ENCODE assay signal across 9 mouse cellular contexts in the genomic region with DNA sequence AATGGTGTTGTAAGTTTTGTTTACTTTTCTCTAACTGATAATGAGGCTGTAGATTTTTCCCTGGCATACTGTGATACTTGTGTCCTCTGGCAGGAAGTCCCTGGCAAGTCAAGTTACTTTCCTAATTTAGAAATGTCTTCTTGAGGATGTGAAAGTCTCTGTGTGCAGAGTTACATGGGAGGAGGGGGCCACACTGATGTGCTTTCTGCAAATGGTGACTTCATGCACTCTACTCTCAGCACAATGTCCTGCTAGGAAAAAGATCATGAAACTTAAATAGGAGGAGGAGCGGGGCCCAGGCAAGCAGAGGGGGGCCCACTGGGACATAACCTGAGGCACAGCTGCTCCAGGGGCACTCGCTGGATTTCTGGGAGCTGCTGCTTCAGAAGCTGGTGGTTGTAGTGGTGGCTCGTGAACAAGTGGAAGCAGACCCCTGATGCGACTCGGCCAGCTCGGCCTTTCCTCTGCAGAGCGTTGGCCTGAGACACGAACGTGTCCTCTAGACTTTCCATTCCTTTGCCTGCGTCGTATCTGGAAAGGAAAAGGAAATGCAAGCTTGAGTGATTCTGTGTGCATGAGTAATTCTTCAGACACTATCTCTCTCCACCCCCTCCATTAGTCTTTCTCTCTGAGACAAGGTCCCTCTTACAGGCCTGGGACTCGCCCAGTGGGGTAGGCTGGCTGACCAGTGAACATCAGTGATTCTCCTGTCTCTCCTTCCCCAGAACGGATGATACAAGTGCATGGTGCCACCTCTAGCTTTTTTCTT. TPM values are rescaled to one million over a fixed set of nuclear protein-coding genes. Genes with fewer than 3 reads are reported as not detected.
DNase-seq lines count a peak whose midpoint lies in the region; ATAC-seq and TF ChIP-seq lines count a peak whose summit lies in the region.
"Had no signal": no experiment of that assay in that cellular context is flagged by ENCODE, and none has a peak within 500 bp of the region (broad histone marks: within the 10 kb centered on the region; RNA-seq: fewer than 3 reads in every experiment).

No protein-coding gene starts in this region.

- peak overlapping the region; percentile 35; the same call in 1 of the 2 replicates for H3K27ac ChIP-seq in brown adipose tissue, adult 24 weeks (replicated peaks; ENCODE audit: low read depth, low read length)
- peak overlapping the region; percentile 77 for H3K27ac ChIP-seq in liver, embryonic 12.5 days
- peak overlapping the region; percentile 5; the same call in 1 of the 2 replicates for H3K27ac ChIP-seq in small intestine, adult 2 months (ENCODE audit: insufficient read depth, low read depth, low read length)
- no peak overlapping the region for H3K27ac ChIP-seq in midbrain, embryonic 14.5 days (replicated peaks; ENCODE audit: low read depth, low read length)
- H3K27ac ChIP-seq: neural tube, embryonic 15.5 days had no signal

- H3K36me3 ChIP-seq in liver, embryonic 12.5 days, result peaks cover 91% of the 10 kb centered on the region
- H3K36me3 ChIP-seq in small intestine, adult 2 months (ENCODE audit: control insufficient read depth, insufficient read depth, low read length), result peaks cover 60% of the 10 kb centered on the region
- H3K36me3 ChIP-seq in midbrain, embryonic 14.5 days (ENCODE audit: control insufficient read depth, insufficient read depth, low read length), result peaks cover 98% of the 10 kb centered on the region

- no peak for TF ChIP-seq POLR2A in small intestine, adult 2 months (IDR thresholded peaks at IDR 0.05; ENCODE audit: low read depth, low read length)

- no peak overlapping the region for H3K4me3 ChIP-seq in brown adipose tissue, adult 24 weeks (ENCODE audit: insufficient read depth, low read depth, low read length)
- no peak overlapping the region for H3K4me3 ChIP-seq in liver, embryonic 12.5 days
- no peak overlapping the region for H3K4me3 ChIP-seq in small intestine, adult 2 months (ENCODE audit: low read depth, low read length)
- H3K4me3 ChIP-seq in midbrain, embryonic 14.5 days (replicated peaks; ENCODE audit: low read depth, low read length), result no peak overlapping the region
- H3K4me3 ChIP-seq: neural tube, embryonic 15.5 days had no signal

- DNase-seq in layer of hippocampus, adult 11-12 months (ENCODE audit: low spot score), result peak; percentile 26
- DNase-seq in layer of hippocampus, adult 18-20 months (ENCODE audit: low spot score in 2 of 2), result no peak
- no peak for DNase-seq in midbrain, embryonic 14.5 days
- no peak for DNase-seq in yolk sac, embryonic 10.5 days (ENCODE audit: low spot score)

- H3K9me3 ChIP-seq in liver, embryonic 12.5 days (replicated peaks), result 0 out of 2 replicates have a peak, but pooled peaks cover 4% of the 10 kb centered on the region
- H3K9me3 ChIP-seq in midbrain, embryonic 14.5 days (ENCODE audit: control insufficient read depth, low read length), result no peaks in the 10 kb centered on the region
- H3K9me3 ChIP-seq: neural tube, embryonic 15.5 days had no signal

- TF ChIP-seq CTCF in small intestine, adult 2 months (IDR thresholded peaks at IDR 0.05; ENCODE audit: extremely low read depth, insufficient read length, insufficient replicate concordance, low read depth, low read length), result no peak

- 0 out of 2 replicates have a peak overlapping the region, but pooled peaks have one; percentile 10 for H3K4me2 ChIP-seq in liver, embryonic 12.5 days
- no peak overlapping the region for H3K4me2 ChIP-seq in midbrain, embryonic 14.5 days (ENCODE audit: low read length)
- H3K4me2 ChIP-seq: neural tube, embryonic 15.5 days had no signal

- no peak overlapping the region for H3K9ac ChIP-seq in liver, embryonic 12.5 days
- no peak overlapping the region for H3K9ac ChIP-seq in midbrain, embryonic 14.5 days (replicated peaks; ENCODE audit: low read length)
- H3K9ac ChIP-seq: neural tube, embryonic 15.5 days had no signal

- H3K4me1 ChIP-seq in brown adipose tissue, adult 24 weeks (ENCODE audit: control insufficient read depth, insufficient read depth, insufficient read length, low read length), result no peaks in the 10 kb centered on the region
- H3K4me1 ChIP-seq in liver, embryonic 12.5 days, result peaks cover 9% of the 10 kb centered on the region
- peaks cover 5% of the 10 kb centered on the region for H3K4me1 ChIP-seq in small intestine, adult 2 months (ENCODE audit: control insufficient read depth, insufficient read depth, insufficient read length, low read length)
- H3K4me1 ChIP-seq in midbrain, embryonic 14.5 days (ENCODE audit: control insufficient read depth, insufficient read depth, low read length), result no peaks in the 10 kb centered on the region
- H3K4me1 ChIP-seq: neural tube, embryonic 15.5 days had no signal

- 71% methylated on average over 13 of the region's 13 CpGs for WGBS in liver, embryonic 12.5 days (ENCODE audit: insufficient replicate concordance)
- WGBS in small intestine, adult 2 months, result 85% methylated on average over 13 of the region's 13 CpGs
- 75% methylated on average over 13 of the region's 13 CpGs for WGBS in midbrain, embryonic 14.5 days

- ATAC-seq in liver, embryonic 12.5 days, result 0 out of 2 replicates have a peak, but pooled peaks have one; percentile 37
- ATAC-seq in midbrain, embryonic 14.5 days (ENCODE audit: low FRiP score, low TSS enrichment), result no peak

- no peaks in the 10 kb centered on the region for H3K27me3 ChIP-seq in liver, embryonic 12.5 days (replicated peaks)
- no peaks in the 10 kb centered on the region for H3K27me3 ChIP-seq in small intestine, adult 2 months (ENCODE audit: control insufficient read depth, insufficient read depth, low read length)
- no peaks in the 10 kb centered on the region for H3K27me3 ChIP-seq in midbrain, embryonic 14.5 days (ENCODE audit: control insufficient read depth, insufficient read depth, low read length)
- H3K27me3 ChIP-seq: neural tube, embryonic 15.5 days had no signal

RNA-seq across cellular contexts. Expression of gene Gemin6, which starts 28.7 kb away (rescaled TPM):
- total RNA-seq in layer of hippocampus, adult 18-20 months (2021), result 1 to 10 TPM; 6.1 to 6.4 TPM
- 4.9 and 8.4 TPM in 2 replicates for polyA plus RNA-seq in brown adipose tissue, adult 24 weeks (2012; ENCODE audit: insufficient read depth, insufficient read length, missing spikeins)
- polyA plus RNA-seq in liver, embryonic 12.5 days (2016; fragmentation: Nextera tagmentation; extraction: Ambion mirVana), result 46.3 and 47.9 TPM in 2 replicates
- 0.62 and 1.2 TPM in 2 replicates for polyA plus RNA-seq in small intestine, adult 2 months (2012; rRNA removed)
- polyA plus RNA-seq in midbrain, embryonic 14.5 days (2014; fragmentation: Nextera tagmentation; extraction: Ambion mirVana), result 19.4 and 20.8 TPM in 2 replicates

RNA-seq across cellular contexts. Expression of gene Morn2, which starts 37.1 kb away (rescaled TPM):
- 10 to 100 TPM; 16.0 to 18.3 TPM for total RNA-seq in layer of hippocampus, adult 18-20 months (2021)
- polyA plus RNA-seq in brown adipose tissue, adult 24 weeks (2012; ENCODE audit: insufficient read depth, insufficient read length, missing spikeins), result 16.0 and 24.1 TPM in 2 replicates
- polyA plus RNA-seq in liver, embryonic 12.5 days (2016; fragmentation: Nextera tagmentation; extraction: Ambion mirVana), result 11.9 and 13.3 TPM in 2 replicates
- polyA plus RNA-seq in small intestine, adult 2 months (2012; rRNA removed), result 0.66 and 0.72 TPM in 2 replicates
- 47.3 and 48.5 TPM in 2 replicates for polyA plus RNA-seq in midbrain, embryonic 14.5 days (2014; fragmentation: Nextera tagmentation; extraction: Ambion mirVana)

RNA-seq across cellular contexts. Expression of gene Dhx57, which starts 37.3 kb away (rescaled TPM):
- total RNA-seq in layer of hippocampus, adult 18-20 months (2021), result 10 to 100 TPM; 34.4 to 34.7 TPM
- polyA plus RNA-seq in brown adipose tissue, adult 24 weeks (2012; ENCODE audit: insufficient read depth, insufficient read length, missing spikeins), result 4.5 and 4.8 TPM in 2 replicates
- polyA plus RNA-seq in liver, embryonic 12.5 days (2016; fragmentation: Nextera tagmentation; extraction: Ambion mirVana), result 6.6 and 7.1 TPM in 2 replicates
- 2.1 and 4.6 TPM in 2 replicates for polyA plus RNA-seq in small intestine, adult 2 months (2012; rRNA removed)
- 41.9 and 54.7 TPM in 2 replicates for polyA plus RNA-seq in midbrain, embryonic 14.5 days (2014; fragmentation: Nextera tagmentation; extraction: Ambion mirVana)

RNA-seq across cellular contexts. Expression of gene Ttc39d, which starts 45.7 kb away (rescaled TPM):
- total RNA-seq in layer of hippocampus, adult 18-20 months (2021), result under 1 TPM; 0.12 to 0.30 TPM
- polyA plus RNA-seq in brown adipose tissue, adult 24 weeks (2012; ENCODE audit: insufficient read depth, insufficient read length, missing spikeins), result not detected in 2 replicates
- not detected in 2 replicates for polyA plus RNA-seq in liver, embryonic 12.5 days (2016; fragmentation: Nextera tagmentation; extraction: Ambion mirVana)
- polyA plus RNA-seq in small intestine, adult 2 months (2012; rRNA removed), result not detected in 2 replicates
- polyA plus RNA-seq in midbrain, embryonic 14.5 days (2014; fragmentation: Nextera tagmentation; extraction: Ambion mirVana), result 0.11 TPM in 1 of 2 replicates, not detected in the other
- polyA plus RNA-seq: large intestine, adult 2 months had no signal

RNA-seq across cellular contexts. Expression of gene Srsf7, which starts 45.8 kb away (rescaled TPM):
- total RNA-seq in layer of hippocampus, adult 18-20 months (2021), result 100 to 1,000 TPM; 125 to 128 TPM
- polyA plus RNA-seq in brown adipose tissue, adult 24 weeks (2012; ENCODE audit: insufficient read depth, insufficient read length, missing spikeins), result 33.3 and 35.9 TPM in 2 replicates
- 389 and 394 TPM in 2 replicates for polyA plus RNA-seq in liver, embryonic 12.5 days (2016; fragmentation: Nextera tagmentation; extraction: Ambion mirVana)
- polyA plus RNA-seq in small intestine, adult 2 months (2012; rRNA removed), result 8.1 and 16.2 TPM in 2 replicates
- 459 and 531 TPM in 2 replicates for polyA plus RNA-seq in midbrain, embryonic 14.5 days (2014; fragmentation: Nextera tagmentation; extraction: Ambion mirVana)
